Mouse (Mus musculus) heart, adult 2 months (tissue): ENCODE results near the gene Zfp112. TPM values are rescaled to one million over a fixed set of nuclear protein-coding genes. Genes with fewer than 3 reads are reported as not detected.
A peak's percentile ranks its signal among the peaks of the same experiment; 100 is the strongest.
"Not testable (repeated sequence)": the region's sequence is repeated elsewhere in the genome, so short reads cannot be mapped to it uniquely, and the experiment has no call there.

ENCODE experiments used
- DNase-seq, 2 experiments: peaks; one replicate each; pipeline ENCODE4 v3.0.0; 2021
- H3K27ac ChIP-seq: fragments of 200-600 bp; 2 replicates; pipeline ENCODE4 v1.8.1; 2022
- H3K27me3 ChIP-seq: fragments of 200-500 bp; 2 replicates; pipeline ENCODE4 v1.6.1; 2012; ENCODE audit warnings: mild to moderate bottlenecking, low read length, inconsistent platforms, mixed read lengths; ENCODE audit not compliant: control insufficient read depth, insufficient read depth
- H3K36me3 ChIP-seq: fragments of 200-500 bp; 2 replicates; pipeline ENCODE4 v1.6.1; 2012; ENCODE audit warnings: low read length, inconsistent platforms; ENCODE audit not compliant: control insufficient read depth, insufficient read depth
- H3K4me1 ChIP-seq: fragments of 200-500 bp; 2 replicates; pipeline ENCODE4 v1.6.1; 2011; ENCODE audit warnings: low read length; ENCODE audit not compliant: control insufficient read depth, insufficient read depth
- H3K4me3 ChIP-seq: fragments of 200-600 bp; 2 replicates; pipeline ENCODE4 v1.8.1; 2022
- H3K79me2 ChIP-seq: fragments of 200-500 bp; replicated peaks from 2 replicates; pipeline ENCODE4 v1.6.1; 2012; ENCODE audit warnings: mild to moderate bottlenecking, inconsistent platforms, low read length, moderate library complexity, mixed read lengths; ENCODE audit not compliant: control insufficient read depth, insufficient read depth
- H3K9ac ChIP-seq: fragments of 200-500 bp; 2 replicates; pipeline ENCODE4 v1.6.1; 2012; ENCODE audit warnings: low read depth, mild to moderate bottlenecking, control low read depth, inconsistent platforms, low read length, mixed read lengths
- CTCF ChIP-seq: fragments of 200-600 bp; IDR thresholded peaks from 2 replicates; pipeline ENCODE4 v1.8.1; 2022; ENCODE audit warnings: antibody characterized with exemption, mild to moderate bottlenecking, moderate library complexity
- EP300 ChIP-seq: fragments of 200-500 bp; IDR thresholded peaks from 2 replicates; pipeline ENCODE4 v1.6.1; 2011; ENCODE audit warnings: low read depth, low read length, control low read depth; ENCODE audit not compliant: insufficient read depth
- POLR2A ChIP-seq: fragments of 200-500 bp; IDR thresholded peaks from 2 replicates; pipeline ENCODE4 v1.6.1; 2011; ENCODE audit warnings: mild to moderate bottlenecking, low read depth, low read length, control low read depth; ENCODE audit not compliant: insufficient read depth
- WGBS: fragments of 180-500 bp; shearing (Covaris S2); methylation state at CpG from one replicate; pipeline ENCODE4 v1.1.7; 2018; 5-methylcytosine and 5-hydroxymethylcytosine counted together
- intact Hi-C: fragments of 180-260 bp; cut with DNase I; formaldehyde crosslinking; loops from one replicate; pipeline ENCODE4 v1.15.1; 2025
- long read RNA-seq: library from polyadenylated mRNA; stranded (forward); transcript quantifications from one replicate; pipeline ENCODE4 v2.0.0, GENCODE M21; 2021
- polyA plus RNA-seq: library from polyadenylated mRNA; depleted of rRNA; stranded (reverse); fragments of >200 nt; gene quantifications from 2 replicates; pipeline ENCODE4 v1.2.3, GENCODE M21; 2012; rRNA removed
- total RNA-seq, 2 experiments: library from RNA; stranded (reverse); gene quantifications; 2 replicates each; pipeline ENCODE4 v1.2.3; 2021

Zfp112 gene
- total RNA-seq: 1 to 10 TPM; 3.1 to 3.2 TPM
- polyA plus RNA-seq: 1.8 and 3.5 TPM in 2 replicates
- long read RNA-seq, partial matches to known transcripts: 0 of 4 reads
- long read RNA-seq, other reads (novel, unspliced or antisense): 4 of 4 reads

DNA sequence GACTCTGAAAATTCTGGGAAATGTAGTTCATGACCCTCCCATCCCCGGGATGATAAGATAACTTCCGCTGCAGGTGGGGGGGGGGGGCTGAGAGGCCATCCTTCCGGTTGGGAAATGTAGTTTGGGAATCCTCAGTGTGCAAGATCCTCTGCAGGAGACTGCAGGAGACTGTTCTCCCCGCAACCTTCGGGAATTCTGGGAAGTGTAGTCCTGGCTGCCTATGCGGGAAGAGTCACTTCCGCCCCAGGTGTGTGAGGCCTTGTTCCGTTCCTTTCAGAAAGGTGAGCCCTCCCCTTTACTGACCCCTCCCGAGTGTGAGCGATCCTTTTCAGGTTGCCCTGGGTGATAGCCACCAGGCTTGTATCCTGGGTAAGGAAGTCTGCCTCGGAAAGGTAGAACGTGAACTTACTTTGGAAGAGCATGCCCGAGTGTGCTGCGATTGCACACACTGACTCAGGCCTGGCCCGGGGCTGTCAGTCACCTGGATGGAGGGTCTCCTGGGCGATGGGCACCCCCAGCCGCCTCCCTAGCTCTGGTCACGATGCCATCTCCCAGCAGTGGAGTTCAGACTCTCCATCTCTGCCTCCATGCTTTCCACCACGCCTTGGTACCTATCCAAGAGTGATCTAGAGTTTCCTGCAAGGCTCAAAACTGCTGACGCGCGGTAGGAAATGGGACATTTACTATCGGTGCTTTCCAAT is at the start of gene Zfp112:
Zfp112 (plus strand) TSS at position 159 of the 701 bp plus-strand sequence.
- Histone ChIP-seq H3K4me1 (no peaks in the 10 kb centered on the region; the same call in 1 of the 2 replicates), H3K79me2 (no peaks in the 10 kb centered on the region), H3K27me3 (no peaks in the 10 kb centered on the region), H3K27ac (peak within 1 kb of the TSS; percentile 84), H3K36me3 (no peaks in the 10 kb centered on the region), H3K4me3 (peak within 1 kb of the TSS; percentile 89), H3K9ac (peak within 1 kb of the TSS; percentile 84)
- under 1% methylated on average over 23 of the region's 23 CpGs for WGBS
- intact Hi-C loops: loop anchor here (1.0 to 5.0 kb wide), 3 partner anchors 22 to 142 kb away; partner anchors contain the start of genes Zfp108 and Zfp235
- TF ChIP-seq EP300 (no peak; the same call in 1 of the 2 replicates), POLR2A (peak; percentile 30; the same call in 1 of the 2 replicates)
- peak; percentile 76 to 86 for DNase-seq

DNA sequence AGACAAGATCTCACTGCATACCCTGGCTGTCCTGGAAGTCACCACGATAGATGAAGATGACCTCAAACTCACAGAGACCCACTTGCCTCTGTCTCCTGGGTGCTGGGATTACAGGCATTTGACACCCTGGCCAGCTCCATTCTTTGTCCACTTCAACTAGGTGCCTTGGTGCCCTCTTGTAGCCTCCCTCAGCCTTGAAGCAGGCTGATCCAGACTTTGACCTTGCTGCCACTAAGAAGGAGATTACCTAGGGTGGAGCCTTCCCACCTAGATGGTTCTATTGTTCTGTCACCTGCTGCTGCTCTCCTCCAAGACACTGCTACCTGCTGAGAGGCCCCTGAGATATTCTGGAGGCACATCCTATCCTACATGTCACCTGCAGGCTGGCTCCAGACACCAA is 37.7 kb upstream of the Zfp112 start:
- H3K9ac ChIP-seq, H3K27me3 ChIP-seq, H3K27ac ChIP-seq, H3K4me3 ChIP-seq, intact Hi-C loops, H3K4me1 ChIP-seq, DNase-seq, H3K79me2 ChIP-seq, H3K36me3 ChIP-seq: not testable (repeated sequence)
- 39% methylated on average over 1 of the region's 1 CpGs for WGBS

DNA sequence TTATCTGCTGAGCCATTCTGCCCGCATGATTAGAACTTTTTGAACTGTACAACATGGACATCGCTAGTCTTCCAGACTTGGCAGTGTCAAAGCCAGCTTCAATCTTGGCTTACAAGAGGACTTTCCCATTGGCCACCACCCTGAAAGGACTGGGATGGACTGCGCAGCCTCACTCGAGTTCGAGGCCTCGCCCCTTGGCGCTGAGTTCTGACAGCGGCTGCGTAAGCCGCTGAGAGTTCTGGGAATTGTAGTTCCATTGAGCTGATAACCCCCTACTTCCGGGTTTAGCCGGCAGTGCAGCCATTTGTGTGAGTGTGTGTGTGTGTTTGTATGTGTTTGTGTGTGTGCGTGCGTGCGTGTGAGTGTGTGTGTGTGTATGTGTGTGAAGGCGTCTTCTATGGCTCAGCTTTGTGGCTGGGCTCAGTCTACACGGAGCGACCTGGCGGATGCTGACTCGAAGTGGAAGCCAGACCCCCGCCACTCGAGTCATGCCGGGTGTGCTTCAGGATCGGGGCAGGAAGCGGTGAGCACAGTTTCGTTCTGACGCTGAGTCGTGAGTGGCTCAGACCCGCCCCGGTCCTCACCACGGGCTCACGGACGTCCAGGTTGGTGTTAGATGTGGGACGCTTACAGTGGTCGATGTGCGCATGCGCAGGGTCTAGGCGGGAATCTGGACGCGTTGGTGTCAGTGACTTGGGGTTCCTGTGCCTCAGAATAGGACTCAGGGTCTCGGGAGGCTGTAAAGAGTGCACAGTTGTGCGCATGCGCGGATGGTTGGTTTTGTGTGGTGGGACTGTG is 30.3 kb upstream of the Zfp112 start, which contains the start of gene Zfp180:
Zfp180 (plus strand) TSS at position 291 of the 798 bp plus-strand sequence.
- 14% methylated on average over 44 of the region's 44 CpGs for WGBS

DNA sequence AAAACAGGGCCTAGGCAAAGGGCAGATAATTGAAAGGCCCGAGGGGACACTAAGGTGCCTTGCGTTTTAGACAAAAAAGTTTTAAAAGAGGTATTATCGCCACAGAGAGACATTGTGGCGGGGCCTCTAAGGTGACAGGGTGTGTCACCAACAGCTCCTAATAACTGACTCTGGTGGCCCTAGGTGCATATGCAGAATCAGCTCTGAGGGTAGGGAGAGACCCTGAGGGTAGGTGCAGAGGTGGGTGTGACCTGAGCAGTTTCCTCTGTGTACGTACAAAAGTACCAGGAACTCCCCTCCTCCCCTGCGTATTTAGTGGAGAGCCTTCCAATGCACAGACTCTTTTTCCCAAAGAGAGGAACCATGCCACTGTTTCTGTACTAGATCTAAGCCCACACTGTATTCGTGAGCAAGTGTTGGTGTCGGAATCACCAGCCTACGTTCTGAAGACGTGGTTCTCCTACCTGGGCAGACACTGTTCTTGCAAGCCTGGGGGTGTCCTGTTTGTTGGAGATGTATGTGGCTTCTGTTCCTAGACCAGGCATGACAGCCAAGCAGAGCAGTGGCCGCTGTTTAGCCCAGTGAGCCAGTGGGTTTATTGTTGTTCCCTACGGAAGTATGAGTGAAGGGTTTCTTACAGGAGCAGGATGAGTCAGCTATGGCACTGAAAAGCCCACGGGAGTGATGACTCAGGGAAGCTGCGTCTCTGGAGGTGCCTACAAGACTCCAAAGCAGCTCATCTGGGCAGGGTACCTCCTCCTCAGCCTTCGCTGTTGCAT is 29.5 kb upstream of the Zfp112 start:
- 26% methylated on average over 15 of the region's 15 CpGs for WGBS

More for the DNA sequence above, 30.3 kb upstream of the Zfp112 start, which contains the start of gene Zfp180:
- Histone ChIP-seq H3K36me3 (no peaks in the 10 kb centered on the region), H3K4me3 (peak within 1 kb of the TSS; percentile 91), H3K27ac (peak within 1 kb of the TSS; percentile 89), H3K9ac (peak within 1 kb of the TSS; percentile 60), H3K4me1 (peaks cover 8% of the 10 kb centered on the region), H3K79me2 (peaks cover 4% of the 10 kb centered on the region; the same call in 1 of the 2 replicates), H3K27me3 (no peaks in the 10 kb centered on the region)
- peak; percentile 93 to 97 for DNase-seq
- intact Hi-C loops: loop anchor here (1.0 to 5.0 kb wide), 5 partner anchors 29 to 185 kb away; partner anchors contain the start of gene Zfp108
- TF ChIP-seq CTCF (no peak), EP300 (peak; percentile 68), POLR2A (peak; percentile 69)

DNA sequence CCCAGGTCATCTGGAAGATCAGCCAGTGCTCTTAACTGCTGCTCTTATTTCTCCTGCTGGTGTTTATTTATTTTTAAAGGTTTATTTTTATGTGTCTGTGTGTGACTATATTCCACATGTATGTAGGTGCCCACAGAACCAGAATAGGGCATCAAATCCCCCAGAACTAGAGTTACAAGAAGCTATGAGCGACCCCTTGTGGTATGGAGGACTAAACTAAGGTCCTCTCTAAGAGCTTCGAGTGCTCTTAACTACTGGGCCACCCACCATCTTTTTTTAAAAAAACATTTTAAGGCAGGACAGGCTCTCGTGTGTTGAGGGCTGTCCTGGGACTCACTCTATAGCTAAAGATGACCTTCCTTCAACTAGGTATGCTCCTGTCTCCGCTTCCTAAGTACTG is 25.2 kb upstream of the Zfp112 start:
- no peaks in the 10 kb centered on the region for H3K36me3 ChIP-seq
- H3K4me1 ChIP-seq: peaks cover 8% of the 10 kb centered on the region
- peaks cover 4% of the 10 kb centered on the region; the same call in 1 of the 2 replicates for H3K79me2 ChIP-seq
- H3K27me3 ChIP-seq: no peaks in the 10 kb centered on the region
- no peak for DNase-seq
- 96% methylated on average over 4 of the region's 4 CpGs for WGBS
- H3K9ac ChIP-seq: no peak overlapping the region
- intact Hi-C loops: no loop called here
- no peak overlapping the region for H3K4me3 ChIP-seq
- no peak overlapping the region for H3K27ac ChIP-seq
- TF ChIP-seq CTCF: no peak
- TF ChIP-seq EP300: no peak
- no peak for TF ChIP-seq POLR2A

More for the DNA sequence above, 29.5 kb upstream of the Zfp112 start:
- no peak for DNase-seq
- peaks cover 8% of the 10 kb centered on the region for H3K4me1 ChIP-seq
- peaks cover 4% of the 10 kb centered on the region; the same call in 1 of the 2 replicates for H3K79me2 ChIP-seq
- H3K9ac ChIP-seq: peak overlapping the region; percentile 60
- H3K27ac ChIP-seq: peak overlapping the region; percentile 89
- no peaks in the 10 kb centered on the region for H3K27me3 ChIP-seq
- TF ChIP-seq CTCF (no peak), POLR2A (no peak), EP300 (no peak)
- no peaks in the 10 kb centered on the region for H3K36me3 ChIP-seq
- intact Hi-C loops: loop anchor here (1.0 to 5.0 kb wide), 3 partner anchors 29 to 185 kb away; partner anchors contain the start of gene Zfp108
- peak overlapping the region; percentile 91 for H3K4me3 ChIP-seq
